Mouse (Mus musculus) retina, postnatal 1 day (tissue): Measurements from ENCODE around the gene Hcn3.

Experiments
- DNase-seq: peaks from one replicate; pipeline ENCODE4 v3.0.0-alpha.2; 2012

The Hcn3 gene

DNA sequence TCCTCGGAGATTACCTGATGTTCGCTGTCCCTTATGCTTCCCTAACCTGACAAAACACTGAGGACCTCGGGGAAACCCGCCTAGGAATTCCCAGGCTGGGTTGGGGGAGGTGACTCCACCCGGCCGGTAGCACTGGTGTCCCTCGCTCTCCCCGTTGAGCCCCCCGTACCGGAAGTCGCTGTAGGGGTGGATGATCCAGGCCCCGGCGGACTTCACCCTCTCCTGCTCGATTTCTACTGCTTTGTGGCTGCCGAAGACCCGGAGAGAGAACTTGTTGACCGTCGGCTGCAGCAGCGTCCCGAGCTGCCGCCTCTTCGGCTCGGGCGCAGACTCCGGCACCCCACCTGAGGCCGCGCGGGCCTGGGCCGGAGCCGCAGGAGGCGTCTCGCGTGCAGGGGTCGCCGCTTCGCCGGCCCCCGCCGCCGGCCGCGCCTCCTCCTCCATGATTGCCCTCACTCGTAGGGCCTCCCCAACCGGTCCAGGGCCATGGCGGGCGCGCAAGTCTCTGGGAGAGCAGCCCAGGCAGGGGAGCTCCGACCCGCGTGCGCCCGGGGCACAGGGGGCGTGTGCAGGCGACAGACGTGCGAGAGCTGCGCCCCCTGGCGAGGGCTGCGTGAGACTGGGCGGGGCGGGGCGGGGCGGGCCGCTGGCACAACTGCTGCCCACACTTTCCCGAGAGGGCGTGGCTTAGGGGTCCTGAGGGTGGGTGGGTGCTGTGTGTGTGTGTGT lies at the start of gene Hcn3:
TSS of gene Hcn3 (minus strand) at position 581 of the 729 bp plus-strand sequence.
- DNase-seq = peak; percentile 93

- DNase-seq = no peak
Measured at GRCm38 (mm10) chr3:89209731-89210130, 49.7 kb upstream of the Hcn3 start.

- DNase-seq = no peak
Measured at GRCm38 (mm10) chr3:89208736-89209135, 48.7 kb upstream of the Hcn3 start.

GRCm38 (mm10) chr3:89208075-89208657 lies 48.2 kb upstream of the Hcn3 start:
- DNase-seq = no peak

- DNase-seq = no peak
Measured at GRCm38 (mm10) chr3:89206695-89207094, 46.7 kb upstream of the Hcn3 start.

DNA sequence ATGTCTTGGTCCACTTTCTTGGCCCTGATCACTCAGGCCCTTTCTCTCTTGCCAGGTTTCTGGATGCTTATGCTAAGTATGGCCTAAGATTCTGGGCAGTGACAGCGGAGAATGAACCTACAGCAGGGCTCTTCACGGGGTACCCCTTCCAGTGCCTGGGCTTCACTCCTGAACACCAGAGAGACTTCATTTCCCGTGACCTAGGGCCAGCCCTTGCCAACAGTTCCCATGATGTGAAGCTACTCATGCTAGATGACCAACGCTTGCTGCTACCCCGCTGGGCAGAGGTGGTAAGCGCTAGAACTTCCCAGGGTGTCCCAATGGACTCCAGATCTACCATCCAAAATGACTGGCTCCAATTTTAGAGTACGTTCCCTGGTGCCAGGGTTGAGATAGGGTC lies 46.1 kb upstream of the Hcn3 start:
- DNase-seq = no peak

DNA sequence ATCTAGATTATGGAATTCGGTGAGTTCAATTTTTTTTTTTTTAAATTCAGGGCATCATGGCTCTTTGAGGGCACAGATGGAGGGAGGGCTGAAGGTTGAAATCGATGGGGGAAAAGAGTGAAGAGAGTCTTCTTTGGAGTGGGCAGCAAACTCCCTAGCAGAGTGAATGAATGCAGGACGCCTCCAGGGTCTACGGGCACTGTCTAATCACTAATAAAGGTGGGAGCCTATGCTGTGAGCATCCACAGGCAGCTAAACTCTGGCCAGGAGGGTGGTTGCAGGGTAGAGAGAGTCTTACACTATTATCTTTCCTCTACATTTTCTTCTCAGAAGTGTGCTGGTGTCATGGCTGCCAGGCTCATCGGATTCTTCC lies 43.1 kb upstream of the Hcn3 start:
- no peak for DNase-seq

- peak; percentile 94 for DNase-seq
Measured at GRCm38 (mm10) chr3:89202253-89203141, 42.5 kb upstream of the Hcn3 start, which contains the start of gene Gba. Gba (plus strand) TSS chr3:89202928.

DNA sequence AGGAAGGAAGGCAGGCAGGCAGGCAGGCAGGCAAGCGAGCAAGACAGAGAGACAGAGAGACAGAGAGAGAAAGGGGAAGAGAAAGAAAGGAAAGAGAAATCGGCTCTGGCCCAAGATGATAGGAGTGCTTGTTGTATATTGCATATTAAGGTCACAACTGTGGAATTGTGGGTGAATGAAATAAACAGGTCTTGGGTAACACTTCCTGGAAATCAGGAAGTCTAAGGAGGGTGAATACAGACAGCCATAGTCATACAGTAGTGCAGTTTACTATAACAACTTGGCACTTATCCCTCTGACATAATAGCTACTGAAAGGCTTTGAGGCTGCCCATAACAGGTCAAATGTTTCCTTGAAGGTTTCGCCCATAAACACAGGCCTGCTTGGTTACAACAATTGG lies 39.8 kb upstream of the Hcn3 start:
- DNase-seq = no peak

DNA sequence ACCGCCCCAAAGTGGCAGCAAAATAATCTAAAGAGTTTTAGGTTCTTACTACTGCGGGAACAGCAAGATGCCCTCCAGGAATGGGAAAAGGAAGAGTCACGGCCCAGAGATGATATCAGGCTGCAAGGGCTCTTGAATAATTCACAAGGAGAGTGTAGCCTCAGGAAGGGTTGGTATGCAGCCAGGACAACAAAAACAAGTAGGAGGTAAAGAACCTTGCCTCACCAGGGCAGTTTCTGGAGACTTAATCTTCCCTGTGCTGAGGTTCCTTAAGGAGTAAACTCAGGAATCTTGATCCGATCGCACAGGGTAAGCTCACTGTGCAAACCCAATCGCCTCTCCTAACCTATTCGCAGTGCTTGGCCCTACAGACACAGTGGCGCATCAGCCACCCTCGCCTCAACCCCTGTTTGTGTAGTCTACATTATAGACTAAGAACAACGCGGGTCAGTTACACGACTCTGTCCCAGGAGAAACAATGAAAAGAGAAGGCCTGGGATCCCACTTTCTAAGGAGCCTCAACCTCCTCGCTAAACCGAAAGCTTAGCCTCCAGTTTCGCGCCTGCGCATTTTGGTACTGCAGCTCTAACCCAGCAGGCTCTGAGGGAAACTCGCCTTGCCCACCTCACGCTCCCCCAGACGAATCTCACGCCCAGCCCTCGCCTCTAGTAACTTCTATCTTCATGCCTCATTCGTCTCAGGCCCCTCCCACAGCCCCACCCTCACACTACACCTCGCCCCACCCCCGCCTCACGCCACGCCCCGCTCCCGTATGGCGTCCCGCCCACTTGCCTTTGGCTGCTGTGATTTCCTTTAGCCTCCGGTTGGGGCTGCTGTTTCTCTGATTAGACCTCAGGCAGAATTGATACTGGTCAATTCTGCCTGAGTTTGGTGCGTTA lies 36.2 kb upstream of the Hcn3 start:
- DNase-seq = peak; percentile 95

DNA sequence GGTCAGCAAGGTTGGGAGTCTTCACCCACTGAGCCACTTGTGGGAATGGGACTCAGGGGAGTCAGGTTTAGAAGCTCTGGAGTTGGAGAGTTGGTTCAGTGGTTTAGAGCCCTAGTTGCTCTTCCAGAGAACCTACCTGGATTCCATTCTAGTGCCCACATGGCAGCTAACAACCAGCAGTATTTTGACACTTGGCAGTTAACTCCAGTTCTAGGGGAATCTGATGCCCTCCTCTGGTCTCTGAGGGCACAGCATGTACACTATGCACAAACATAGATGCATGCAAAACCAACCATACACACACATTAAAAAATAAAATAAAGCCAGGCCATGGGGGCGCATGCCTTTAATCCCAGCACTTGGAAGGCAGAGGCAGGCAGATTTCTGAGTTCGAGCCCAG lies 33.9 kb upstream of the Hcn3 start:
- DNase-seq = peak; percentile 40

GRCm38 (mm10) chr3:89193351-89193750 lies 33.4 kb upstream of the Hcn3 start:
- no peak for DNase-seq

- no peak for DNase-seq
Measured at GRCm38 (mm10) chr3:89190436-89190835, 30.4 kb upstream of the Hcn3 start.

GRCm38 (mm10) chr3:89188478-89188875 lies 28.5 kb upstream of the Hcn3 start:
- DNase-seq = no peak

- no peak for DNase-seq
Measured at GRCm38 (mm10) chr3:89187690-89188477, 27.9 kb upstream of the Hcn3 start.

DNA sequence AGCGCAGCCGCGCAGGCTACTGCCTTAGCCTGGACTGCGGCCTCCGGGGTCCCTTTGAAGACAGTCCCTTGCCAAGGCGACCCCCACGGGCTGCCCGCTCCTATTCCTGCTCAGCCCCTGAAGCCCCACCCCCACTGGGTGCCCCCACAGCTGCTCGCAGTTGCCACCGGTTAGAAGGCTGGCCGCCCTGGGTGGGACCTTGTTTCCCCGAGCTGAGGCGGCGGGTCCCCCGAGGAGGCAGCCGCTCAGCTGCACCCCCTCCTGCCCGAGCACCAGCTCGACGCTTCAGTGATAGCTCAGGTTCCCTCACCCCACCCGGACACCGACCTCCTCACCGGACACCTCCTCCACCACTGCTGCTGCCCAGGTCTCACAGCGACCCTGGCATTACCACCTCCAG lies 27.2 kb upstream of the Hcn3 start:
- no peak for DNase-seq

- no peak for DNase-seq
Measured at GRCm38 (mm10) chr3:89183959-89184315, 23.9 kb upstream of the Hcn3 start.

DNA sequence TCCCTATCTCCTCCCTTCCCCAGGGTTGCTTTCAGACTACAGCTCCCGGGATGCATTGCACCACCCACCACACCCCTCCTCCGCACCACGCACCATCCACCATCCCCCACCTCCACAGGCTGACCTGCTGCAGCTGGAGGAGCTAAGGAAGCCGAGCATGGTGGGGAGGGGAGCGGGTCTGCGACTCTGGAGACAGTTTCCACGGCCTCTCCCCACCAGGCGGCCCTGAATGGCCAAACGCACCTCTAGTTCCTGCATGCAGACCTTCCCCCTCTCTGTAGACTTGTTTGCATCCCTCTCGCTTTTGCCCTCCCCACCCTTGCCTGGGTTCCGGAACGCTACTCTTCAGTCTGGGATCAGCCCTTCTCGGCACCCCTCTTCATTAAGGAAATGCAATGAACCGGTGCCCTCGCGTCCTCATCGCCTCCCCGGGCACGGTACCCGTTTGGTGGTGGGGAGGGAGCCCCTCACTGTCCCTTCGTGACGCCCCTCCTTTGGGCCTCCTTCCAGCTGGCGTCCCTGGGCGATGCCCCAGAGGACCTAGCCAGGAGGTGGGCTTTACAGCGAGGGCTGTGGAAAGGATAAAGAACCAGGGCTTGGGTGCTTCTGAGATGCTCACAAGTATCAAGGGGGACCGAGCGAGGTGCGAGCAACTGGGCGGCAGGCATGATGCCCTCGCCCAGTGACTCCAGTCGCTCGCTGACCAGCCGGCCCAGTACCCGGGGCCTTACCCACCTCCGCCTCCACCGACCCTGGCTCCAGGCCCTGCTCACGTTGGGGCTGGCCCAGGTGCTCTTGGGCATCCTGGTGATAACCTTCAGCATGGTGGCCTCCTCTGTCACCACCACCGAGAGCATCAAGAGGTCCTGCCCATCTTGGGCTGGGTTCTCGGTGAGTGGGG lies 23.3 kb upstream of the Hcn3 start, which contains the start of gene Fam189b:
TSS of gene Fam189b (plus strand) at position 86 of the 901 bp plus-strand sequence.
- DNase-seq = peak; percentile 92

GRCm38 (mm10) chr3:89182531-89183057 lies 22.6 kb upstream of the Hcn3 start:
- no peak for DNase-seq

GRCm38 (mm10) chr3:89181749-89182500 lies 21.9 kb upstream of the Hcn3 start:
- no peak for DNase-seq
